Mouse (Mus musculus): ENCODE data around the gene AL731706.1.

- no peak for TF ChIP-seq EP300 (IDR thresholded peaks at IDR 0.05)
- TF ChIP-seq CTCF (IDR thresholded peaks at IDR 0.05): 0 out of 2 replicates have a peak, but pooled peaks have one; percentile 12
Measured at GRCm38 (mm10) chr2:136835882-136836281, 55.3 kb downstream of the AL731706.1 start.

Data from lung, postnatal 0 days (tissue).